Mouse (Mus musculus) kidney, postnatal 14 days (tissue): ENCODE data around the gene Ccdc148.

Source experiments
- DNase-seq: peaks from one replicate; pipeline ENCODE4 v3.0.0; 2022; ENCODE audit warnings: mixed read lengths

Ccdc148 gene

GRCm38 (mm10) chr2:59160605-59160963 is at the start of gene Ccdc148, which contains the start of gene Pkp4:
Gene Ccdc148 (minus strand): TSS chr2:59160683.
Gene Pkp4 (plus strand): TSS chr2:59160850.
- DNase-seq, result peak; percentile 96

DNA sequence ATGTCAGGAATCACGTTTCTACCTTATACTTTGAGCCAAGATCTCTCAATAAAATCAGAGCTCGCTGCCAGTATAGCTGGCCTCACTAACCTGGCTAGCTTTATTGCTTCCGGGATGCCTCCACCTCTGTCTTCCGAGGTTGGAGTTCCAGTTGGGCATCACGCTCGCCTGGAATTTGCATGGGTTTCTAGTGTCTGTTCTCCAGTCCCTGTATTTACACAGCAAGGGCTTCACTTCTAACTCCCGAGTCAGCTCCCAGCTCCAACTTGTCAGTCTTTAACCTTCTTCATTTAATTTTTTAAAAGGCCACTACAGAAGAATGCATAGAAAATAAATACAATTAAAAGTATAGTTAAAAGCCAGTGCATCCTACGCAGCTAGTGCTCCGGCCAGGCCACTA is 47.8 kb upstream of the Ccdc148 start:
- no peak for DNase-seq

DNA sequence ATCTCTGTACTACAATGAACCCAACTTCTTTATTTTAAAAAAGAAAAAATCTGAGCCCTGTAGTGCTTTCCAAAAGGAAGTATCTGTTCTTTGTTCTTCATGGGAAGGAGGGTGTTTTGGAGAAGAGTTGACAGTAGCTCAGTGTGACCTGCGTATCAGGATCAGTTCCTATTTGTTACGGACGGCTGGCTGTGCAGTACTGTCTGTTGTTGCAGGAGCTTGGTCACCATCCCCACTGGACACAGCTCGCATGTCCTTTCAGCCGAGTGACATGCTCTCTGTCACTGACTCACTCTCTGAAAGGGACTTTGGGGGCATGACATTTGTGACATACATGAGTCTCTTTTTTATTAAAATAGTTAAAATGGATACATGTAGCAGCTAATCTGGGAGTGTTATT is 47.2 kb upstream of the Ccdc148 start:
- no peak for DNase-seq

- DNase-seq, result no peak
Observed at GRCm38 (mm10) chr2:59207240-59207639, 46.8 kb upstream of the Ccdc148 start.

DNA sequence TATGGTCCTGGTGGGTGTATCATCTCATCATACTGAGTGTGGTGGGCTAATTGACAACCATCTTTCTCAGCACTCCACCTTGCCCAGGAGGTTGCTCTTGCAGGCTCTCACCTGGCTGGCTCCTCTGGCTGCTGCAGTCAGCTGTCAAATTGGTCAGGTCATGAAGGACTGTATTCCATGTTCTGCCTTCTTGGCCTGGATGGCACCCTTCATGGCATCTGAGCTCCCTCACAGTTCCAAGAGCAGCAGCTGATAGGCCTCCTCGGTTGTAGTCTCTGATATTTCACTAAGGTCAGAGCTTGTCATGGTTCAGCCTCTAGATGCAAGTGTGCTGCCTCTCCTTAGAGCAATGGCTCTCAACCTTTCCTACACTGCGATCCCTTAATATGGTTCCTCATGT is 45.7 kb upstream of the Ccdc148 start:
- no peak for DNase-seq

DNA sequence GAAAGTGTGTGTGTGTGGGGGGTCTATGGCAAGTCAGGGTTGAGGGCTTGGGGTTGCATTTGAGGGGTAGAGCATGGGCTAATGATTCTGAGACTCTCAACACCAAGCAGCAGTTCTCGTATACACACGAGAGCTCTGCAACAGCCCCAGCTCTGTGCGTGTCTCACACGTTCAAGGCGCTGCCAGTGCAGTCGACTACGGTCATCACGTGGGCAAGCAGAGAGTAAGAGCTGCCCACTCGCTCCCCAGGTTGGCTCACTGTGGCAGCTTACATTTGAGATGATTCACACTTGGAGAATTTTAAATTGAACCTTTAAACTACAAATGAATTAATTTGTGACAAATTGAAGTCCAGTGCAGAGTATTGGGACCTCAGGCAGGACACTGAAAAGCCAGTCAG is 44.6 kb upstream of the Ccdc148 start:
- no peak for DNase-seq

DNA sequence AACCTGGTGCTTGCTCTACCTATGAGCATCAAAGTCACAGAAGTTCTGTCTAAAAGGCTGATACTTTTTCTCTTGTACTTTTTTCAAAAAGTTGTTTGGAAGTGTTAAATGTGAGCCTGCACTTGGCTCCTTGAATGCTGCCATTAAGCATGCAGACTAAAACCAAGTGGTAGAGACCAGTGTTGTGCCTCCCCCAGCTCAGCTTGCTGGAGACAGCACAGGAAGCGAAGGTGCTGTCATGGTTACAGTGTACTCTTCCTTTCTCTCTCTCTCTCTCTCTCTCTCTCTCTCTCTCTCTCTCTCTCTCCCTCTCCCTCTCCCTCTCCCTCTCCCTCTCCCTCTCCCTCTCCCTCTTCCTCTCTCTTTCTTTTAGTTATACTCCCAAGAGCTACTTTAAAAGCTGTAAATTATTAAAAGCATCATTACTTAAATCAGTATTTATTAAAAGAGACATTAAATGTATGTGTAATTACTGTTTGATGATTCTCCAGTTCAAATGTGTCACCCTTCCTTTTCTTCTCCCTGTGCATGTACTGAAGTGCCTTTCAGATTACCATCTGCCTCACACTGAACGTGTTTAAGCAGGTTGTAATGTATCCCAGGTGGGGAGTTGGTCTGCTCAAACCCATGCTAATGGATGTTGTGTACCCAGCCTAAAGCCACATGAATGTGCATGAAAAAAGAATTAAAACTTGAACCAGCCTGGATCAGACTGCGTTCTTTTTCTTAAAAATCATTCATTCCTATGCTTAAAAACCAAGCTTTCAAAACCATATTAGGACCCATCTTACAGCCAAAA is 43.3 kb upstream of the Ccdc148 start:
- DNase-seq, result no peak

DNA sequence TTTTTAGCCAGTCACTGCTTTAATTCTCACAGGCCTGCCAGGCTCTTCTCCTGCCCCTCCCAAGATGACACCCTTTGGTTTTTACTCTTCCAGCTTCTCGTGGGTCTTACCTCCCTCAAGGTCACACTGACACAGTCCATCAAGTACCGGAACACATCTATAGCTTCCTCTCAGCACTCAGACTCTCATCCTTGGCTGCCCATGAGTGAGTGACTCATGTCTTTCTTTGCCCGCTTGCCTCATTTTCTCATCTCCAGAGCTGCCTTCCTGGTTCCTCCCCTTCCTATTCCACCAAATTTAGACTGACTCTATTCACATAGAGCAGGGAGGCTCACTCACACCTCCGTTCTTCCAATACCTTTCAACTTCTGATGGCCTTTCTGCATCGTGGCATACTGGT is 42.4 kb upstream of the Ccdc148 start:
- no peak for DNase-seq

DNA sequence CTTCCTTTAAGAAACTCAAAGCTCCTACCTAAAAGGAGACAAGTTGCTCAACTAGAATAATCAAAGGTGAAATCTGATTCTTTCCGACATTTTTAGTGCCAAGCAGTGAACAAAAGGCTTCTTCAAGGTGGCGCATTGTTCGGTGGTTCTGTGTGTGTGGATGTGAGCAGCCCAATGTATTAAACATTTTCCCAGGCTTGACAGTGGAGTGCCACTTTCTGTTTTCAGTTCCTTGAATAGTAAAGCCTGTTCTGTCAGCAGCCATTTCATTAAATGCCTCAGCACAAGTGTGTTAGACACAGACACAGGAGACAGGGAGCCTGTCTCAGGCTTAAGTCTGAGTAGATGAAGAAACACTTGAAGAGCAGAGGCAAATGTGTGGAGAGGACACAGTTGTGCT is 40.0 kb upstream of the Ccdc148 start:
- no peak for DNase-seq

DNA sequence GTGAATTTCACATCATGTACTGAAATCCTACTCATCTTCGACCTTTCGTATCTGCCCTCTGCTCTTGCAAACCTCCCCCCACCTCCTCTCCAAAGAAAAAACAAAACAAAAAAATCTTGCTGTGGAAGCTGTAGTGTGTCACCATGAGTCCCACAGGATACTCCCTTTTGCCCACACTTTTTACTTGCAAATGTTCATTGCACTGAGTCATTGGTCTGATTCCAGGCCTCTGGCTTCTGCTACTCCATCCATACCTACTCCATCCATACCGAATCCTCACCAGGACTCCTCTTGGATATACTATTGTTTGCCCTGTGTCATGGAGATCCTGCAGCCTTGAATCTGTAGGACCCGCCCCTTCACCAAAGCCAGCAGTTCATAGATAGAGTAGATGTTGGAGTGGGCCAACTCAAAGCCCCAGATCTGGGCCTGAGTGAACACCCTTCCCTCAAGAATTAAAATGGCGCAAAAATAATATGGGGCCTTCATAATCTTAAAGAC is 39.0 kb upstream of the Ccdc148 start:
- DNase-seq, result no peak

- DNase-seq, result no peak
Observed at GRCm38 (mm10) chr2:59197156-59197555, 36.7 kb upstream of the Ccdc148 start.

DNA sequence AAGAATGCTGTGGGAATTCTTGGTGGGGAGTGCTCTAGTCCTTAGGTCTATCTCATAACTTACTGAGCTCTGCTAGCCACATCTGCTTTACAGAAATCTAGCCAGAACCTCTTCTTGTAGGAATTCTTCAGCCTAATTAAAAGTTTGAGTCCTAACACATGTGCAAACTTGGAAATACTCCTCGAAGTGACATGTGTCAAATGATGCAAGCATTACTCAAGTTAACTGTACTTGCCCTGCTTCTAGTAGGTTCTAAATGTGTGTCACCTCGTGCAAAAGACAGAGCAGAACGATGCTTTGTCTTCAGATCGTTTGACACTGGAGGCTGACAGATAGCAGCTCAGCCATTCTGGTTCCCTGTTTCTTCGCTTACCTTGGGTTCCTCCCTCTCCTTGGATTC is 32.6 kb upstream of the Ccdc148 start:
- DNase-seq, result no peak

GRCm38 (mm10) chr2:59191466-59191865 is 31.0 kb upstream of the Ccdc148 start:
- no peak for DNase-seq

- DNase-seq, result no peak
Observed at GRCm38 (mm10) chr2:59190186-59190585, 29.7 kb upstream of the Ccdc148 start.

DNA sequence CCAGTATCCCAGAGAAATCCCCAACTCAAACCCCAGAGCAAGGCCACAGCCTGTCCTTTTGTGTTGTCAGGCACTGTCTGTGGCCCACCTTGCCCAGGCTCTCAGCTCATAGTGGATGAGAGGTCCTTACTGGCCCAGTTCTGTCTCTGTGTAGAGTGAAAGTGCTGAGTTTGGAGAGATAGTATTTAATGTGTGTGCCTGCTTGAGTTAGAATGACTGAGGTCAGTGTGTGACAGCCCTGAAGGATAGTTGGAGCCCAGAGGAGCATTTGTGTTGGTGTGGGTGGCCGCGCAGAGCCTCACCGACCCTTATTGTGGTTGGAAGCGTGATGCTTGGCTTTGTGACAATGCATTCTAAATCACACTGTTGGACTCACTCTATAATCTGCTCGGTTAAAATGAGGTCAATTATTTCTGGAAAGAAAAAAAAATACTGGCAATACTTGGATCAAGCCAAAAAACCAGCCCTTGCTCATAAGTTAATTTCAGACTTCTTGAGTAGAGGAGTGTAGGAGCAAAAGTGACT is 29.2 kb upstream of the Ccdc148 start:
- peak; percentile 49 for DNase-seq

GRCm38 (mm10) chr2:59188306-59188705 is 27.8 kb upstream of the Ccdc148 start:
- no peak for DNase-seq

- DNase-seq, result no peak
Observed at GRCm38 (mm10) chr2:59186966-59187365, 26.5 kb upstream of the Ccdc148 start.

DNA sequence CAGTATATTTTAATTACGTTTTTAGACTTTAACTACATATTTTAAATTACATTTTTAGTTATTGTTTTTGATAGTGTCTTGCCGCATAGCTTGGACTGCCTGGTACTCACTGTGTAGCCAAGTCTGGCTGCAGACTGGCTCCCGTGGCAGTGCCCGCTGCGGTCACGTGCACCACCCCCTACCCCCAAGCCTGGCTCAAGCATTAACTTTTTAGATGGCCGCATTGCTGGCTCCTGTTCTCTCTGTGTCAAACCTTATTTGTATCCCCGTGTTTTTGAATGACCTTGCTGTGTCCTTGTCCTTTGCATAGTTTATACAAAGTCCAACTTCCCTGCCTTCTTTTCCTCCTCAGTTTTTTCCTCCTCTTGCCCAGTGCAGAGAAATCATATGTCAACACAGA is 25.6 kb upstream of the Ccdc148 start:
- peak; percentile 68 for DNase-seq

- no peak for DNase-seq
Observed at GRCm38 (mm10) chr2:59184107-59185064, 23.9 kb upstream of the Ccdc148 start.

- no peak for DNase-seq
Observed at GRCm38 (mm10) chr2:59183541-59183940, 23.1 kb upstream of the Ccdc148 start.

GRCm38 (mm10) chr2:59181321-59182113 is 21.0 kb upstream of the Ccdc148 start:
- DNase-seq, result no peak

DNA sequence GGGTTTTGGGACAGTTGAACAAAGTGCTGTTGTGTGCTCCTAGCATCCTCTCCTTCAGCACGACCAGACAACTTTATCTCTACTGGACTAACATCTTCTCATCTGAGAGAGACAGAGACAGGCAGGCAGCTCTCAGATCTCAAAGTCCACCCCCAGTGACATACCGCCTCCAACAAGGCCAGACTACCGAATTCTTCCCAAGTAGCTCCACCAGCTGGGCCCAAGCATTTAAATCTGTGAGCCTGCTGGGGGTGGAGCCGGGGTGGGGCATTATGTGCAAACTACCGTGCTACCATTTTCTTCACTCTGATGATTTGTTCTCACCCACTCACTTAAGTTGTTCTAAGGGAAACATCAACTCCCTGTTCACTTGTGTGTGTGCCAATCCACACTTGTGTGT is 19.0 kb upstream of the Ccdc148 start:
- no peak for DNase-seq

DNA sequence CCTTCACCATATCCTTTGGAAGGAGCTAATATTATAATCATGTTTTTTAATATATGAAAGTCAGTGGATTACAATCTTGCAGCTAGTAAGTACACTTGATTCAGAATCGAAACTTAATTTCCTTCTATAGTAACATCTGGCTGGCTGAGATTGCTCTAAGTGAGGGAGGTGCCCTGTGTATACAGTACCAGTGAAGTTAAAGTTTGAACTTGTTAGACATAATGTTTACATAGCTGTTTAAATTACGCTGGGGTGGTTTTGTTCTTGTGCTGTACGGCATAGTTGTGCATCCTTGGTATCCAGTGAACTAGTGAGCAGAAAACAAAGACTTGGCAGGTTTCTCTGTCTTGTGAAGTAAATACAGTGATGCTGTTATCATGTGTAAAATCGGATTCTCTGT is 18.5 kb upstream of the Ccdc148 start:
- no peak for DNase-seq
